Mouse (Mus musculus): Measurements from ENCODE around the gene Snf8. TPM values are rescaled to one million over a fixed set of nuclear protein-coding genes. Genes with fewer than 3 reads are reported as not detected.

Snf8 gene
- total RNA-seq (2021), result 10 to 100 TPM; 74.3 to 78.8 TPM
- long read RNA-seq, experiment 1, transcript Snf8-201 (8 exons, 1,004 nt), result major isoform, 22 of 32 reads
- long read RNA-seq, experiment 1, partial matches to known transcripts, result 7 of 32 reads
- long read RNA-seq, experiment 1, other reads (novel, unspliced or antisense), result 2 of 32 reads
- long read RNA-seq, experiment 2, transcript Snf8-201 (8 exons, 1,004 nt), result major isoform, 52 of 67 reads
- long read RNA-seq, experiment 2, partial matches to known transcripts, result 9 of 67 reads
- long read RNA-seq, experiment 2, other reads (novel, unspliced or antisense), result 2 of 67 reads

DNA sequence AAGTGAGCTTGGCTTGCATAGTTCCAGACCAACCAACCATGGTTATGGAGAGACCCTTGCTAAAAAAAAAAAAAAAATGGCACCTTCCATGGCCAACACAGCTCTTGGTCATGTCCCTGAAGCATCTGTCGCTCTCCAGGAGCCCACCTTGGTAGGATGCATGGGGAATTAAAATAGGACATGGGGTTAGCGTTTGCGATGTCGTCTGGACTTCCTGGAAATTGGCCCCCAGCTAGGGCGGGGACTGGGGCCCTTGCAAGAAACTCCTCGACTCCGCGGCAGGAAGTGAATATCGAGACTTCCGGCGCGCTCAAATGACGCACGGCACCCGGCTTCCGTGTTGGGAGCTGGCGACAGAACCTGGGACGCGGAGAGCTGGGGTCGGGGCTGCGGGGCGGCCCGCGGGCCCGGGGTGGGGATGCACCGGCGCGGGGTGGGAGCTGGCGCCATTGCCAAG, at the start of gene Snf8:
Gene Snf8 (plus strand): TSS at position 290 of the 457 bp plus-strand sequence.
- peak; percentile 87 to 95 for DNase-seq (ENCODE audit: low spot score in 2 of 2)

DNA sequence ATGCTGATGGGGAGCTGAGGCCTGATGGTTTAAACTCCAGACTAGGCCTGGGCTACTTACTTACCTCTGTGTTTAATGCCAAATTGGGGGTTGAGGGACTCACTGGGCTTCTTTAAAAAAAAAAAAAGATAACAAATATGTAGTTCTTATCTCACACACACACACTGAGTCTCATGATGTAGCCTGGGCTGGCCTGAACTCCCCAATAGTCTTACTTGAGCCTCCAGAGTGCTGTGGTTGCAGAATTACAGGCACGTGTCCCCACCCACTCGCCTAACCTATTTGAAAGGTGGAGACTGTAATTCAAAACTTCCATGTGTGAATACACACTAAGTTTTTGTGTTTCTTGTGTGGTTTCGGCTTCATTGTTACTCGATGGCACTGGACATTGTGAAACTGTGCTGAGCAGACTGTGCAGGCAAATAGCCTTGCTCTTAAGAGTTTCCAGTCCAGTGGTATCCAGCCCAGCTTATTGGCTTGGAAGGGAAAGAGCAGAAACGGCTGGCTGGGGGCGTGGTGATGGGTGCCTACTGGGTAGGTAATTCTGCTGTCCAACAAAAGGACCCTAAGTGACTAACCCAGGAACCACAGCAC, 46.7 kb upstream of the Snf8 start:
- no peak for DNase-seq (ENCODE audit: low spot score in 2 of 2)

DNA sequence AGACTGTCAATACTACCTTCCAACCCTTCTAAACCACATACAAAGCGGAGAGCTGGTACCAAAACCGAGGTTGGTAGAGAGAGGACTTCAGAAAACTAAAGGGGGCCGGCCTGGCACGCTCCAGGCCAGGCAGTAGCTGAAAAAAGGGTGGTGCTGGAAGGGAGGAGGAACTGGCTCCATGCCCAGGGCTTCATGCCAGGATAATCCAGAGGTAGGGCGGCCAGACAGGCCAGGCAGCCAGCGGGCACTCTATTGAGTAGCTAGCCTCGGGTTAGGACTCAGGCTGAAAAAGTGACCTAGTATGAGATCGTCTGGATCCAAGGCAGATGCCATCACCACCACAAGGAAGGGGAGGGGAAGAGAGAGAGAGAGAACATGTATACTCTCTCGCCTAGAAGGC, 46.2 kb upstream of the Snf8 start:
- DNase-seq (ENCODE audit: low spot score in 2 of 2), result peak; percentile 49 to 65

DNA sequence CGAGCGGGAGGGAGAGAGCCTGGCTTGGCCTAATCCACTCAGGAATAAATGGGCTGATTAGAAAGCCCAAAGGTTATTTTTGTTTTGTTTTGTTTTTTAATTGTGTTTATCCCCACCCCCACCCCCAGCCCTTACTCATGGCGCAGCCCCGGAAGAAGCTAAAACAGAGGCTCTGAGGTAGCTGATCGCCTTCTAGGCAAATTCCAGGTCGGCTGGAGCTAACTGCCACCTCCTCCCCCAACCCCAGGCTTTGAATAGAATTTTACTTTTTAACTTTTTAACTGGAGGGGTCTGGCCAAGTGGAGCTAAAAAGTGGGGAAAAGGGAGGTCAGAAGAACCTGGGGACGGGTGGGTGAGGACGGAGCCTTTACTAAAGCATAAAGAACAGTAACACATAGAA, 44.8 kb upstream of the Snf8 start:
- DNase-seq (ENCODE audit: low spot score in 2 of 2), result no peak

DNA sequence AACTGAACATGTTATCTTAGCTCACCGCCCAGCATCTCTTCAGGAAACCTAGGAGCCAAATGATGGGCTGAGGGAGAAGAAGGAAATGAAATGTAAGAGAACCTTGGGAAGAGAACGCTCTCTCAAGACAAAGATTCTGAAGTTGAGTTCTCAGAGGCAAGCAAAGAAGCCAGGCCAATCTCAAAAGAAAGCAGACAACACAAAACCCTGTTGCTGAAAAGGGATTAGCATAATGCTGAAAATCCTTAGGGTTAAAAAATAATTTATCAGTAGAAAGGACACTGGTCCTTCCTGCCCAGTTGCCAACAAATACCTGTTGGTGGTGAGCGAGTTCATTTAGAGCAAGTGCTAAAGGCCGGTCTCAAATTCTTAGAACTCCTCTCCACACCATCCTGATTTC, 44.3 kb upstream of the Snf8 start:
- DNase-seq (ENCODE audit: low spot score in 2 of 2), result no peak

DNA sequence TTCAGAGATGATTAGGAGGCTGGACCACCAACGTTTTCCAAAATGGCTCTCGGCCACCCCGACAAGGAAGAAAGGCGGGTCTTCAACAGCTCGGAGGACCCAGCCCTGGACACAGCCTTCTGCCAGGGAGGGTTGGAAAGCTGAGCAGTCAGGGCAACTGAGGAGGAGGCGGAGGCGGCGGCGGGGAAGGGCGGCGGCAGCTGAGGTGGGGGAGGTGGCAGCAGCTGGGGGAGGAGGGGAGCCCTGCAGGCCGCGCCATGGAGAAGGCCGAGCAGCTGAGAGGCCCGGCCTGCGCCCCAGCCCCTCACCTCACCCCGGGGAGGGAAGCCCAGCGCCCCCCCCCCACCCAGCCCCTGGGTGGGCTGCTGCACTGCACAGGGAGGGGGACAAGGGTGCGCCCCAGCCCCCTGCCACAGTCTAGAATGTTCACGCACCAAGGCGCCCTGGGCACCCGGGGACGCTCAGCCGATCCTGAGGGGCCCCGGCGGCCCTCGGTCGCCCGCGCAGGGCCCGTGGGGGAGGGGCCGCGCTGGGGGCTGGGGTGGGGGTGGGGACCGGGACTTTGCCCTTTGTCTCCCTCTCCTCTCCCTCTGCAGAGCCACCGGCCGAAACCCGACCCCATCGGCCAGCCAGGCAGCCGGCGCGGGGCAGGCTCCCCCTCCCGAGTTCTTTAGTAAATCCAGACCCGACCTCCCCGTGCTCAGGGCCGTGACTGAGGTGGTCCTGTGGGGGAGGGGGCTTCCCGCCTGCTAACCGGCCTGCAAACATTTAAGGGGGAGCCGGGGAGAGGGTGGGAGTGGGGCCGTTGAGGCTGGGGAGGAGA, 43.6 kb upstream of the Snf8 start:
- DNase-seq (ENCODE audit: low spot score in 2 of 2), result no peak

DNA sequence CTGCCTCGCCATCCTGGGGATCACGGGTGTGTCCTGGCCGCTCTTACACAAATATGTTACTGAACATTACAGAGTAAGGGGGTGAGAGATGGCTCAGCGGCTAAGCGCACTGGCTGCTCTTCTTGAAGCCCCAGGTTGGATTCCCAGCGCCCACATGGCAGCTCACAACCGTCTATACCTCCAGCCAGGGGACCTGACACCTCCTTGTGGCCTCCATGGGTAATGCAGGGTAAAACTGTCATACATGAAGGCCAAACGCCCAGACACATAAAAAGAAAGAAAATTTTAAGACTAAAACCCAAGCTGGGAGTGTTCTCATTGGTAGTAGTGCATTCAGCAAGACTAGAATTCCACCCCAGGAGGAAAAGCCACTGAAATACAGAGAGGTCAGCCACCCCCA, 40.5 kb upstream of the Snf8 start:
- DNase-seq (ENCODE audit: low spot score in 2 of 2), result no peak

DNA sequence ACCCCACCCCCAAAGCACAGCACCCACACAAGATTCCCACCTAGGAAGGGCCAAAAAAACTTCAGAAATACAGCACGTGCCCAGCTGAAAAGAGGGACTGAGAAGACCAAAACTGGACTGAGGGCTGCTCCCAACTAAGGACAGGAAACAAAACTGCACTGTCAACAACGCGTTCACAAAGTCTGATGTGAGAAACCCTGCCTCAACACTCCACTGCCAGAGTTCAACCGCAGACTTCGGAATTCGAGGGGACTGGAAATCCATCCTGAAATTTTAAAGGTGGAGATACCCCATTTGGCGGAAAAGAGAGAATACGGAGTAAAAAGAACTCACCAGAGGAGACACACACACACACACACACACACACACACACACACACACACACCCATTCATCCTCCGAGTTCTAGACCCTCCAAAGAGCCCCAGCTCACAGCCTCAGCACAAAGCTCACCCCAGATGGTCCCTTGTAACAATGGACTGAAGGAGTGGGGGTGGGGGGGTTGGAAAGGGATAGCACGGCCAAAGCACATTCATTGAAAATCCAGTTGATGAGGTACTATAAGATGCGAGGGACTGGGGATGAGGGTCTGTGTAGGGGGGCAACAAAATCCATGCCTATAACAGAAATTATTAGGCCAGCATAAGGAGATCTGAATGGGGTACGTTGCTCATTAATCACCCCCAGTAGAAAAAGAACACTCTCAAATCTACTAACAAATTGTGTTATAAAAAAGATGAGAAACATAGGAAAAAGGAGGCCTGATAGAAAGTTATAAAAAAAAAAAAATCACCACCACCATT, 31.4 kb upstream of the Snf8 start:
- DNase-seq (ENCODE audit: low spot score in 2 of 2), result no peak

DNA sequence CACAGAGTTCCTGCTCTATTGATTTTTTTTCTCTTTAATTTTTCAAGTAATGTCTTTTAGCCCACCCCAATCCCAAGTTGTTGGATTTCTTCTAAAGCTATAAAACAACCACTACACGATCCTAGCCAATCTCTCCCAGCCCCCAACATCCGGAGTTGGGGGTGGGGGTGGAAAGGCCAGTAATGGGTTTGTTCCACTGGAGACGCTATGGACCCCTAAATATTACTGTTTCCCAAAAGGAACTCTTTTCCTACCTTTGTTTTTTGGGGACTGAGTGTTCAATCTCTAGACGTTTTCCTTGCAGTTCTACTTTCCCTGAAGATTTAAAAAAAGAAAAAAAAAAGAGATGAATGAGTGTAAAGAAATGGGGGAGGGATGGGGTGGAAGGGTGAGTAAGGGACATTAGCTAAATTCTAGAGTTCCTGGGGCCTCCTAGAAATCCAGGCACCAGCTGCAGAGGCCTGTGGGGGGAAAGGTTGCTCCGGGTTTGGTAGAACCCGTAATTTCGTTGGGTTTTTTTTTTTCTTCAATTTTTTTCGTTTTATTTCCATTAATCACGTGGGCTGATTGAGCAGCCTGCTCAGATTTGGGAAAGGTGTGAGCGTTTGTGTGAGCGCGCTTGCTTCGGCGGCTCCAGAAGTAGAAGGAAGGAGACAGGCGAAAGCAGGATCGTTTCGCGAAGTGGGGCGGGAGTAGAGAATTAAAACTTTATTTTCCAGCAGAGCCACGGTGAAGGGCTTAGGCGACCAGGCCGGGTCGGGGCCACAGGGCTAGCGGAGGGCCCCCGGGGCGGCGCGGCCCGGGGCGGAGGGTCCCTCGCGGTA, 30.5 kb upstream of the Snf8 start:
- DNase-seq (ENCODE audit: low spot score in 2 of 2), result no peak

DNA sequence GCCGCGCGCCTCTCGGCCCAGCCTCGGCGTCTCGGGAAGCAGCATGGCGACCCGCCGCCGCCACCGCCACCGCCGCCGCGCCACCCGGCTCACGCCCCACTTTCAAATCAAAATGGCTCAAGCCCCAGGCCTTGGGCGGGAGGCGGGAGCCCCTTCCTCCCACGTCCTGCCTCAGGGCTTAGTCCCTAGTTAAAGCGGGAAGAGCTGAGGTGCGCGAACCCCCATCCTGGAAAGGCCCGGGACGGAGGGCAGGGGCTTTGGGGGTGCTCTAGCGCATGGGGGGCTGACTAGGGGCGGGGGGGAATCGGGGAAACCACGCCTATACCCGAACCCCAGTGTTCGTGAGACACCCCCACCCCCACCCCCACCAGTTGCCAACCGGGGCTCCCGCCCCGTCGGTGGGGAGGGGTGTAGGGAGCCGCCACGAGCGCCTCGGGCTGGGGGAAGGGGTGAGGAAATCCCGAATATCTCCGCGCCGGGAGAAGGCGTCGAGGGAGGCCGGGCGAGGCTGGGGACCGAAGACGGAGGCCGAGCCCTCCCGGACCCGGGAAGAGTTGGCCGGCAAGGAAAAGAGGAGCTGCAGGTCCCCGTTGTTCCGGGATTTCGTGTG, 29.8 kb upstream of the Snf8 start:
- DNase-seq (ENCODE audit: low spot score in 2 of 2), result no peak

DNA sequence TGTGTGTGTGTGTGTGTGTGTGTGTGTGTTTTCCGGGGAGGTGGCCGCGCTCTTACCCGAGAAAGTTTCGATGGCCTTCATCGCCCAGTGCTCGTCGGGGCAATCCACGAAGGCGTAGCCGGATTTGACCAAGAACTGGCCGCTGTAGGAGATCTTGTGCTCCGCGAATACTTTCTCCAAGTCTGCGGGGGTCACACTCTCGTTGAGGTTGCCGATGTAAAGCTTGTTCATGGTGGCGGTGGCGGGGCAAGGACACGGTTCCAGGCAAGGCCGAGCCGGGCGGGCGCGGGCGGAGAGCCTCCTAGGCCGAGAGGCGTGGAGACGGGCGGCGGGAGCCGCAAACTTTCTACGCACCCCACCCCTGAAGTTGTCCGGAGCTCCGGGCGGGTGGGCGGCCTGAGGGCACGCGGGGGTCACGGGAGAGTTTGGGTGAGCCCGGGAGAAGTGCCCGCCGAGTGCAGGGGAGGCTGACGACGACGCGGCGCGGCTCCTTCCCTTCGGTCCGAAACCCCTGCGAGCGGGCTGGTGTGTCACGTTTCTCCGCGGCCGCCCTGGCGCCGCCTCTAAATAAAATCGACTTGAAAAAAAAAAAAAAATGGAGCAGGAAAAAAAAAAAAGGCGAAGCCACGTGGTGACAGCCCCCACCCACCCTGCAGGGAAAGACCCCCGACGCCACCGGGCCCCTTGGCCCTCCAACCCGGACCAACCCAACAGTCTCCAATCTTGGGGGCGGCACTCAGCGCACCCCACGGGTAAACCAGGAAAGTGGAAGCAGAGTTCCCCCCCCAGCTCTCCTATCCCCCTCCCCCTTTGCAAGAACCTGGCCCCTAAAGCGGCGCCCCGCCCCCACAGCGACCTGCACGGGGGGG, 29.0 kb upstream of the Snf8 start, which contains the start of gene Igf2bp1:
Gene Igf2bp1 (minus strand): TSS at position 538 of the 869 bp plus-strand sequence.
- DNase-seq (ENCODE audit: low spot score in 2 of 2), result peak; percentile 33 to 44

DNA sequence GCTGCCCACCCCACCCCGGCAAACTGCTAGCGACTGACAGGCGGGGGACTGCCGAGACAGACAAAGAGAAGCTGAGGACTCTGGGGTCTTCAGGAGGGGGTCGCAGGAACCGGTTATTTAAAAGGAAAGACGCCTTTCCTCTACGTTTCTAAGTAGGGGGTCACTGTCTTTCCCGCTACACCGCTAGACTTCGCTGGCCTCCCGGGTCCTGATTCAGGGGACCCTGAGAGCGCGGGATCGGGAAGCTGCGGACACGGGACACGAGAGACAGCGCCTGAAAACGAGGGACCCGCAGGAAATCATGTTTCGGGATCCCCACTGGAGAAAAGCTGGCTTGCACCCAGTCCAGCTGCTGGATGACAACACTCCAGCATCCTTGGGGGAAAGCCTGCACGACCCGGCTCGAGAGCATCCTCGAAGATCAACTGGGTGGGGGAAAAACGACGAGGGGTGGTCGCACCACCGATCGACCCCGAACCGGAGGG, 28.3 kb upstream of the Snf8 start:
- DNase-seq (ENCODE audit: low spot score in 2 of 2), result no peak

DNA sequence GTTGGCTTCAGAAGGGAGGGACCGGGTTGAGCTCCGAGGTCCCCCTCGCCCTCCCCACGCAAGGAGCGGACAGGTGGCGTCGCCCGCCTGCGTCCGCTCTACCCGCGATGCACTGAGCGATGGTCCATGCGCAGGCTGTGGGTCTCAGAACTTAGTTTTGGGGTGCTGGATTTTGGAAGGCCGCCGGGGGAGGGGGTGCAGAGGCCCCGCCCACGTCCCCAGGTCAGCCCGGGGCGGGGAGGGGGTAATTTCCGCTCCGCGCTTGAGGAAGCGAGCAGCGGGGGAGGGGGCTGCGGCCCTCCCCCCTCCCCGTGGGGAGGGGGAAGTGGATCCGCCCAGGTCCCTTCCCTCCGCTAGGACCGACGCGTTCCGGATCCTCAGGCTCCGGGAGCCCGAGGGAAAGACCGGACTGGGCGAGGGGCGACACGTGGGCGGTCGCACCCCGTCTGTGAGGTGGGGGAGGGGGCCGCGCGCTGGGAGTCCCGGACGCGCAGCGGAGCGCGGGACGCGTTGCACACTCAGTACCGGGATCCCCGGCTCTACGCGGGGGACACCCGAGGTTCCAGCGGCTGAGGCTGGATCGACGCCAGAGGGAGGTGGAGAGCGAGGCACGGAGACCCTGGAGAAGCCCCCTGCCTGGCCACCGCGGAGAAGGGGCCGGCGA, 27.7 kb upstream of the Snf8 start:
- DNase-seq (ENCODE audit: low spot score in 2 of 2), result no peak

DNA sequence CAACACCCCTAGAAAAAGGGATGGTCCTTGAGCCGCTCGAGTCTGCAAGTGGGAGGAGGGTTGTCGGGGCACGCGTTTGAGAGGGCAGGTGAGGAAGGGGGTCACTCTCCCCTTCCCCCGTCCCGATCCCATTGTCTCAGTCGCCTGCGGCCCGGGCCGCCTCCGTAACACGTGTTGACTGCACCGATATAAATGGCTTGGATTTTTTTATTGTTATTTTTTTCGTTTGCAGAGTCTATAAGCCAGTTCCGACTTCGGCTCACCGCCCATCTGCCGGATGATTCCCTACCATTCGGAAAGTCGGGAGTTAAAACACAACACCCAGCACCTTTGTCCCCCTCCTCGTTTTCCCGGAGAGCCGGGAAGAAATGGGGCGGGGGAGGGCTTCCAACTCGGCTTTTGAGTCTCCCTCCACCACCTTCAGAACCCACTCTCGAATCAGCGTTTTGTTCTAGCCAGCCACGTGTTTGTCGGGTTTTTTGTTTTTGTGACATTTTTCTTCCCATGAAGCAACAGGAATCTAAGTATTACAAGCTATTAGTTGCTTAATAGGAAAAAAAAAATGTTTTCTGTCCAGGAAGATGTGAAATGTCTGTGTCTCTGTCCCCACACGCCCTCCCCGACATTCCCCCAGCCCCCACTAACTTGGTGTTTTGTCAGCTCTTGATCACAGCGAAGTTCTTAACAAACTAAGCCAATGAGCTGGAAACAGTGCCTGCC, 27.0 kb upstream of the Snf8 start:
- DNase-seq (ENCODE audit: low spot score in 2 of 2), result no peak

DNA sequence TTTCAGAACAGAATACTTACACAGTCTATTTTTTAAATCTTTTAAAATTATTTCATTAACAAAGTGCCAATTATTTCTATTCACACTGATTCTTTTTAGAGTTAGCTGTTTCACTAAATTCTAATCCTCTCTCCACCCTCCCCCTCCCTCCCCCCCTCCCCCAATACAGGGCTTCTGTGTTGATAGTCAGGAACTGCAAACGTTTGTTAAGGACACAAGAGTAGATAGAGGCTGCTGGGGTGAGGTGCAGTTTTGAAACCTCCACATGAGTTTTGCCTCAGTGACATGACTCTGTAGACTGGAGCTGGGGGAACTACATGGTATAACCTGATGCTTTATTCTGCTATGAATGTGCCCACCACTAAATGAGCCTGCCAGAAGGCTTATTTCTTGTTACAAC, 25.9 kb upstream of the Snf8 start:
- DNase-seq (ENCODE audit: low spot score in 2 of 2), result no peak

DNA sequence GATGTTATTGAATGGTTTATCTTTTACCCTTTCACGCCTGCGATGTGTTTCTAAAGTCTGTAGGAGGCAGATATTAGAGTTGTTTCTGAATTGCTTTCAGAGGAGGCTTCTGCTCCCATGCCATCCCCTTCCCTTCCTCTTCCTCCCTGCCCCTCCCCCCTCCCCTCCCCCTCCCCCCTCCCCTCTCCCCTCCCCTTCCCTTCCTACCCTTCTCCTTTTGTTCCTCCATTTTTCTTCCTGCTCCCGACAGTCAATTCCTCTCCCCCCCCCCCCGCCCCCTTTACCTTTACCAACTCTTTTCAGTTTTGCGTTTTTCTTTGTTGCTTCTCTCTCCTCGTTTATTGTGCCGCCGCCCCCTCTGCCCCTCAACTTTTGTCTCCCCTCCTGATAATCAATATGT, 22.7 kb upstream of the Snf8 start:
- no peak for DNase-seq (ENCODE audit: low spot score in 2 of 2)

DNA sequence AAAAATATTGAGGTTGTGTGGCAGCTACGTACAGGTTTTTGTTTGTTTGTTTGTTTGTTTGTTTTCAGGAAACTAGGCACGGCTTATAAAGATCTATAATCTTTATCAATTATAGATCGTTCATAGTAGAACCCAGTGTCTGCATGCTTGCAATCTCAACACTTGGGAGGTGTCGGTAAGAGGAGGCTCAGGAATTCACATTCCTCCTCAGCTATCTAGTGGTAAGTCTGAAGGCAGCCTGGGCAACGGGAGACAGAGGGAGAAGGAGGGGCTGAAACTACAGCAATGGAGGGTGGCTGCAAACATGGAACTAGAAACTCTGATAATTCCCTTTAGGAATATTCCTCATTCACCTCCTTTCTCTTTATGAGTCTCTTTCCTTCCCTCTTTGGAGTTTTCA, 19.3 kb upstream of the Snf8 start:
- no peak for DNase-seq (ENCODE audit: low spot score in 2 of 2)

DNA sequence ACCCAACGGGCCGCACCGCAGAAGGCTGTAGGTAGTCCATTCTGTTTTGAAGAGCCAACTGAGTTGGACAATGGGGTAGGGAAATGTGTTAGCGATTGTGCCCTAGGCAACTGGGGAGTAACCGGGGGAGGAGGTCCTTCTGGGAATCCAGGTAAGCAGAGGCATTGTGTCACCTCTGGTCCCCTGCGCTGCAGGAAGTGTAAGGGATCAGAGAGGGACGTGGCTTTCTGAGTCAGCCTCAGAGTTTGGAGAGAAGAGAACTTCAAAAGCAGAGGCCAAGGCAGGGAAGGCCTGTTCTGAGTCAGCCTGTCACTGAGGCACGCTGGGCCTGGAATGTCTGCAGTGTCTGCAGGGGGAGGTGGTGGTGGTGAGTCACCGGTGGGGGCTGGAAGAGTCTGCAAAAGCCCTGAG, 16.7 kb upstream of the Snf8 start:
- DNase-seq (ENCODE audit: low spot score in 2 of 2), result peak in 1 of 2 experiments; percentile 45

Measured in adrenal gland, postnatal 4 days (tissue).